Mouse (Mus musculus) myocyte (in vitro differentiated cells): Measurements from ENCODE around the gene Lsm14b. TPM values are rescaled to one million over a fixed set of nuclear protein-coding genes. Genes with fewer than 3 reads are reported as not detected.

Experiments
- H3K27me3 ChIP-seq: one replicate; pipeline ENCODE4 v1.6.1; 2011; ENCODE audit not compliant: control insufficient read depth, insufficient read depth, insufficient read length
- H3K36me3 ChIP-seq: one replicate; pipeline ENCODE4 v1.6.1; 2011; ENCODE audit not compliant: control insufficient read depth, insufficient read depth
- H3K4me2 ChIP-seq: one replicate; pipeline ENCODE4 v1.6.1; 2011; ENCODE audit warnings: low read depth, control low read depth
- H3K4me3 ChIP-seq: one replicate; pipeline ENCODE4 v1.5.1; 2011; ENCODE audit warnings: mild to moderate bottlenecking, control low read depth, moderate library complexity
- H3K79me2 ChIP-seq: one replicate; pipeline ENCODE4 v1.6.1; 2011; ENCODE audit not compliant: control insufficient read depth, insufficient read depth
- H3ac ChIP-seq: one replicate; pipeline ENCODE4 v1.6.1; 2011; ENCODE audit not compliant: control insufficient read depth, insufficient read length
- CEBPB ChIP-seq: IDR thresholded peaks from 2 replicates; pipeline ENCODE4 v1.6.1; 2011; ENCODE audit warnings: mild to moderate bottlenecking, moderate library complexity; ENCODE audit not compliant: poor library complexity, insufficient read depth, severe bottlenecking
- E2F4 ChIP-seq: IDR thresholded peaks from one replicate; pipeline ENCODE4 v1.6.1; 2011; ENCODE audit warnings: mild to moderate bottlenecking, control low read depth, moderate library complexity; ENCODE audit not compliant: insufficient read depth
- MAX ChIP-seq: IDR thresholded peaks from one replicate; pipeline ENCODE4 v1.6.1; 2011; ENCODE audit warnings: low read depth, mild to moderate bottlenecking, control low read depth
- MYOD1 ChIP-seq, 3 experiments: IDR thresholded peaks; one replicate each; pipeline ENCODE4 v1.6.1; 2011; ENCODE audit warnings: control low read depth in 2 of 3, low read depth in 2 of 3, mild to moderate bottlenecking in 2 of 3, moderate library complexity in 1 of 3; ENCODE audit not compliant: insufficient read length in 2 of 3, control insufficient read depth in 1 of 3
- MYOG ChIP-seq, 3 experiments: IDR thresholded peaks; one replicate each; pipeline ENCODE4 v1.6.1; 2011; ENCODE audit warnings: control low read depth in 2 of 3, low read depth in 2 of 3, mild to moderate bottlenecking in 2 of 3; ENCODE audit not compliant: insufficient read length in 2 of 3, control insufficient read depth in 1 of 3, insufficient read depth in 1 of 3
- POLR2A ChIP-seq: IDR thresholded peaks from one replicate; pipeline ENCODE4 v1.6.1; 2011; ENCODE audit warnings: low read depth, mild to moderate bottlenecking, control low read depth, moderate library complexity; ENCODE audit not compliant: insufficient read length
- POLR2AphosphoS2 ChIP-seq: IDR thresholded peaks from one replicate; pipeline ENCODE4 v1.6.1; 2011; ENCODE audit warnings: low read depth, control low read depth; ENCODE audit not compliant: insufficient read length
- REST ChIP-seq: IDR thresholded peaks from one replicate; pipeline ENCODE4 v1.6.1; 2011; ENCODE audit warnings: mild to moderate bottlenecking, control low read depth, moderate library complexity; ENCODE audit not compliant: insufficient read depth, insufficient read length
- SRF ChIP-seq: IDR thresholded peaks from one replicate; pipeline ENCODE4 v1.6.1; 2011; ENCODE audit warnings: low read depth; ENCODE audit not compliant: control insufficient read depth, insufficient read length
- TCF12 ChIP-seq: IDR thresholded peaks from one replicate; pipeline ENCODE4 v1.6.1; 2011; ENCODE audit warnings: mild to moderate bottlenecking, control low read depth; ENCODE audit not compliant: poor library complexity, insufficient read depth, severe bottlenecking
- TCF3 ChIP-seq: IDR thresholded peaks from one replicate; pipeline ENCODE4 v1.6.1; 2011; ENCODE audit warnings: low read depth, control low read depth; ENCODE audit not compliant: insufficient read length
- USF1 ChIP-seq: IDR thresholded peaks from one replicate; pipeline ENCODE4 v1.6.1; 2011; ENCODE audit warnings: low read depth, mild to moderate bottlenecking, control low read depth, moderate library complexity
- polyA plus RNA-seq: library from polyadenylated mRNA; unstranded; fragments of >200 nt; fragmentation: generic; extraction: Trizol; gene quantifications from one replicate; pipeline ENCODE4 v1.2.1, GENCODE M21; 2012; ENCODE audit warnings: missing spikeins

Gene Lsm14b
- polyA plus RNA-seq, 1 experiment, result 48.8 TPM

DNA sequence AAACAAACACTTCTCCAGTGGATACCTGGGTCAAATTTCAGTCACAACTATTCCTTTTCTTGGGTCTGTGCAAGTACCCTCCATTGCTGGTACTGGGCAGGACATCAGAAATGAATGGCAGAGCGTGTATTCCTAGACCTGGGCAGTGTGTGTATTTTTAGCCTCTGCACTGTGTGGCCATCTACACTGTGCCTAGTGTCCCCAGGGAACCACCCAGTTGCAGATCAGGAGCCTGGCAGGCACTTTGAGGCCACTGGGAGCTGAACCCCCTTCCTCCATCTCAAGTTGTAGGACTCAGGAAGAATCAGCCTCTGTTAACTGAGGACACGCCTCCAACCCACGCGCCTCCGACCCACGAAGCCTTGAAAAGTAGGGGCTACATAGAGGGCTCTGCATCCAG lies 2.0 kb upstream of the Lsm14b start:
- Histone ChIP-seq H3K4me2 (no peak overlapping the region), H3K4me3 (no peak overlapping the region), H3ac (no peak overlapping the region), H3K27me3 (peaks cover 20% of the 10 kb centered on the region), H3K36me3 (no peaks in the 10 kb centered on the region), H3K79me2 (peaks cover 20% of the 10 kb centered on the region)
- TF ChIP-seq POLR2AphosphoS2 (no peak), E2F4 (no peak), REST (no peak), SRF (no peak), CEBPB (no peak), MYOG (IDR thresholded peaks at IDR 0.05; ENCODE audit: control insufficient read depth in 1 of 3, insufficient read depth in 1 of 3, insufficient read length in 2 of 3, low read depth in 2 of 3) (no peak), MYOD1 (IDR thresholded peaks at IDR 0.05; ENCODE audit: control insufficient read depth in 1 of 3, insufficient read length in 2 of 3, low read depth in 2 of 3) (no peak), MAX (no peak), POLR2A (no peak), TCF12 (no peak), TCF3 (no peak), USF1 (no peak)

DNA sequence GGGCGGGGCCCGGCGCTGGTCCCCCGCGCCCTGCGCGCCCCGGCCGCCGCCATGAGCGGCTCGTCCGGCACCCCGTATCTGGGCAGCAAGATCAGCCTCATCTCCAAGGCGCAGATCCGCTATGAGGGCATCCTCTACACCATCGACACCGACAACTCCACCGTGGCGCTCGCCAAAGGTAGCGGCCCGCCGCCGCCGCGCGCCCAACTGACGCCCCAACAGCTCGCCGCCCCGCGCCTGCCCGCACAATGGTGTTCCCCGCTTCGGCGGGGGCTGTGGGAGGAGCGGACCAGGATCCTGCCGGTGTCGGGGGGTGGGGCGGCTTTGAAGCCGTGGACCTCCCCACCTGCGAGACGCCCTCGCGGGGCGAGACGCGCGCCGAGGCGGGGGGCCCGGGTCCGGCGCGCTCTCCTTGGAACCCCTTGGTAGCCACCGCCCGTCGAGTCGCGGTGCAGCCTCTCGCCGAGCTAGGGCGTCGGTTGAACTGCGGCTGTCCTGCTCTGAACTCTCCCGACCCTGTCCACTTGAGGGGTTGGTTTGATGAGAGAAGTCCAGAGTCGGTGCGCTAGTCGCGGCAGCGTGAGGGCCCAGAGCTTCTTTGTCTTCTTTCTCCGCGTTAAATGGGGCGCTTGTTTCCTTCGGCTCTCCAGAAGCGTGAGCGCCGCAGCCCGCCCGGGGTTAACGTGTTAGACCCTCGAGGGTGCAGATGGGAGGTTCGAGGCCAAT lies 511 bp downstream of the Lsm14b start:
- TF ChIP-seq REST (no peak), USF1 (no peak), POLR2A (no peak), SRF (no peak)
- H3K4me3 ChIP-seq, result peak overlapping the region; percentile 73

DNA sequence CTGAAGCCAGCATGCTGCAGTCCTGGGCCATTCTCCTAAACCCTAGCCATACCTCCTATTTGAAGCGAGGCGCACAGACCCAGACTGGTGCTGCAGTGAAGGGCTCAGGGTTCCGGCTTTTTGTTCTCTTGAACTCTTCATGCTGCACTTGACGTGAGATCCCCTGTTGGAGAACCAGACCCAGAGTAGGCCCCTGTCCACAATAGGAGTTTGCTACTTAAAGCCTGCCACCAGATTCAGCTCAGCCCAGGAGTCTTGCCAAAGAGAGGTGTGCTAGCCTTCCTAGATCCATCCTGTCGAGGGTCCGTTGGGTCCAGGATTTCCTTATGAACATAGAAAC lies 1.0 kb downstream of the Lsm14b start:
- Histone ChIP-seq H3K4me3 (peak overlapping the region; percentile 73), H3K36me3 (peaks cover 9% of the 10 kb centered on the region), H3K27me3 (peaks cover 11% of the 10 kb centered on the region), H3ac (peak overlapping the region; percentile 62), H3K4me2 (peak overlapping the region; percentile 93), H3K79me2 (peaks cover 41% of the 10 kb centered on the region)
- TF ChIP-seq MAX (no peak), SRF (no peak), POLR2AphosphoS2 (no peak), TCF12 (no peak), TCF3 (no peak), REST (no peak)

More for the DNA sequence above, 511 bp downstream of the Lsm14b start:
- H3K27me3 ChIP-seq, result peaks cover 13% of the 10 kb centered on the region
- peak overlapping the region; percentile 62 for H3ac ChIP-seq
- H3K79me2 ChIP-seq, result peaks cover 36% of the 10 kb centered on the region
- peak overlapping the region; percentile 93 for H3K4me2 ChIP-seq
- peaks cover 9% of the 10 kb centered on the region for H3K36me3 ChIP-seq

DNA sequence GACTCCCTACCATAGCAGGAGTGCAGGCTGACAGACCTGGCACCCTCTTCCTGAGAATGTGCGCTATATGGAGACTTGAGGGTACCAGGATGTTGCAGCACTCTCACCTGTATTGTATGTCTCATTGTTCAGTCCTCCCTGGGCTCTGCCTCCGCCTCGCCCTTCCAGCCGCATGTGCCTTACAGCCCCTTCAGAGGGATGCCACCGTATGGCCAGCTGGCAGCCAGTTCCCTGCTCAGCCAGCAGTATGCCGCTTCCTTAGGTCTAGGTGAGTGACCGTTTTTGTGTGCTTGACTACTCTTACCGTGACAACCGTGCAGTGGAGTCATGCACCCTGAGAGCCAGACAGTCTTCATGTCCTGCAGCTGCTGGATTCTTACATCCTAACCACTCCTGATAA lies 3.0 kb downstream of the Lsm14b start:
- peak overlapping the region; percentile 73 for H3K4me3 ChIP-seq
- no peaks in the 10 kb centered on the region for H3K27me3 ChIP-seq
- no peak overlapping the region for H3ac ChIP-seq
- H3K4me2 ChIP-seq, result peak overlapping the region; percentile 93
- no peak for TF ChIP-seq TCF12
- TF ChIP-seq REST, result no peak
- TF ChIP-seq TCF3, result no peak
- no peak for TF ChIP-seq POLR2AphosphoS2
- no peak for TF ChIP-seq CEBPB
- no peak for TF ChIP-seq MAX
- no peak for TF ChIP-seq USF1
- no peak for TF ChIP-seq MYOG (IDR thresholded peaks at IDR 0.05; ENCODE audit: control insufficient read depth in 1 of 3, insufficient read depth in 1 of 3, insufficient read length in 2 of 3, low read depth in 2 of 3)
- TF ChIP-seq E2F4, result no peak
- no peak for TF ChIP-seq MYOD1 (IDR thresholded peaks at IDR 0.05; ENCODE audit: control insufficient read depth in 1 of 3, insufficient read length in 2 of 3, low read depth in 2 of 3)
- TF ChIP-seq POLR2A, result no peak
- H3K79me2 ChIP-seq, result peaks cover 41% of the 10 kb centered on the region
- peaks cover 20% of the 10 kb centered on the region for H3K36me3 ChIP-seq

DNA sequence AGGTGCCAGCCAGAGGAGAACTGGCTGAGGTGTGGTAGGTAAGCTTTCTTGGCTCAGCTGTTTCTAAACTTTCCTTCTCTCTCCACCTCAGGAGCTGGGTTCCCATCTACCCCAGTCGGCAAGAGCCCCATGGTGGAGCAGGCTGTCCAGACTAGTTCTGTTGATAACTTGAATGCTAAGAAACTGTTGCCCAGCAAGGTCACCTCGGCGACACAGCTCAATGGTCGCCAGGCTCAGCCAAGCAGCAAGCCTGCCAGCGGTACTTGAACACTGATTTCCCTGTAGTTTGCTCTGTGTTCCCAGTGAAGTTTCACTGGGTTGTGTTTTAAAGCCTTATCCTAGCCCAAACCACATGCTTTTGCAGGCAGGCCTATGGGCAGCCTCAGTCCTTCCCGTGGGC lies 6.5 kb downstream of the Lsm14b start:
- no peak overlapping the region for H3ac ChIP-seq
- no peaks in the 10 kb centered on the region for H3K27me3 ChIP-seq
- TF ChIP-seq REST (no peak), MAX (no peak), SRF (no peak), MYOD1 (IDR thresholded peaks at IDR 0.05; ENCODE audit: control insufficient read depth in 1 of 3, insufficient read length in 2 of 3, low read depth in 2 of 3) (no peak), TCF3 (no peak), E2F4 (no peak), USF1 (no peak), POLR2A (no peak), MYOG (IDR thresholded peaks at IDR 0.05; ENCODE audit: control insufficient read depth in 1 of 3, insufficient read depth in 1 of 3, insufficient read length in 2 of 3, low read depth in 2 of 3) (no peak)
- H3K36me3 ChIP-seq, result peaks cover 50% of the 10 kb centered on the region
- H3K4me2 ChIP-seq, result no peak overlapping the region
- peaks cover 31% of the 10 kb centered on the region for H3K79me2 ChIP-seq
- no peak overlapping the region for H3K4me3 ChIP-seq
